Mouse (Mus musculus) liver, embryonic 16.5 days (tissue): ENCODE measurements around the gene Olfr1383. TPM values are rescaled to one million over a fixed set of nuclear protein-coding genes. Genes with fewer than 3 reads are reported as not detected.
"Not testable (repeated sequence)": the region's sequence is repeated elsewhere in the genome, so short reads cannot be mapped to it uniquely, and the experiment has no call there.

Experiments
- ATAC-seq: fragments of 200-750 bp; cut with Nextera tagmentation; 2 replicates; pipeline ENCODE4 v1.8.0; 2017; ENCODE audit warnings: low read depth, mild to moderate bottlenecking, moderate number of reproducible peaks, moderate library complexity
- H3K27ac ChIP-seq: fragments of 300-500 bp; sonication (generic); 2 replicates; pipeline ENCODE4 v1.5.1; 2014; ENCODE audit warnings: mild to moderate bottlenecking, low read length
- H3K27me3 ChIP-seq: fragments of 300-500 bp; sonication (generic); 2 replicates; pipeline ENCODE4 v1.6.1; 2014; ENCODE audit warnings: low read depth, low read length, mixed read lengths; ENCODE audit not compliant: control insufficient read depth, insufficient read depth
- H3K36me3 ChIP-seq: fragments of 300-500 bp; sonication (generic); 2 replicates; pipeline ENCODE4 v1.6.1; 2014; ENCODE audit warnings: mild to moderate bottlenecking; ENCODE audit not compliant: control insufficient read depth, insufficient read depth
- H3K4me1 ChIP-seq: fragments of 300-500 bp; sonication (generic); 2 replicates; pipeline ENCODE4 v1.6.1; 2014; ENCODE audit warnings: low read depth, low read length, mixed read lengths; ENCODE audit not compliant: control insufficient read depth
- H3K4me2 ChIP-seq: fragments of 300-500 bp; sonication (generic); 2 replicates; pipeline ENCODE4 v1.6.1; 2014; ENCODE audit warnings: low read depth, low read length, mixed read lengths
- H3K4me3 ChIP-seq: fragments of 300-500 bp; sonication (generic); 2 replicates; pipeline ENCODE4 v1.5.1; 2014; ENCODE audit warnings: low read depth, mild to moderate bottlenecking, low read length
- H3K9ac ChIP-seq: fragments of 300-500 bp; sonication (generic); 2 replicates; pipeline ENCODE4 v1.6.1; 2014; ENCODE audit warnings: low read depth, low read length
- H3K9me3 ChIP-seq: fragments of 300-500 bp; sonication (generic); replicated peaks from 2 replicates; pipeline ENCODE4 v1.6.1; 2016; ENCODE audit warnings: low read length; ENCODE audit not compliant: control insufficient read depth
- whole genome bisulfite sequencing: fragments of 180-500 bp; shearing (Covaris S2); extraction: QIAGEN DNeasy Blood & Tissue Kit; methylation state at CpG from one replicate; pipeline ENCODE4 v1.1.7; 2014; ENCODE audit not compliant: insufficient replicate concordance; 5-methylcytosine and 5-hydroxymethylcytosine counted together
- polyA plus RNA-seq: library from polyadenylated mRNA; unstranded; fragments of >200 nt; fragmentation: Nextera tagmentation; extraction: Ambion mirVana; gene quantifications from 2 replicates; pipeline ENCODE4 v1.2.1, GENCODE M21; 2015

Olfr1383 gene
- polyA plus RNA-seq, 1 experiment from 2014 or later, result not detected

DNA sequence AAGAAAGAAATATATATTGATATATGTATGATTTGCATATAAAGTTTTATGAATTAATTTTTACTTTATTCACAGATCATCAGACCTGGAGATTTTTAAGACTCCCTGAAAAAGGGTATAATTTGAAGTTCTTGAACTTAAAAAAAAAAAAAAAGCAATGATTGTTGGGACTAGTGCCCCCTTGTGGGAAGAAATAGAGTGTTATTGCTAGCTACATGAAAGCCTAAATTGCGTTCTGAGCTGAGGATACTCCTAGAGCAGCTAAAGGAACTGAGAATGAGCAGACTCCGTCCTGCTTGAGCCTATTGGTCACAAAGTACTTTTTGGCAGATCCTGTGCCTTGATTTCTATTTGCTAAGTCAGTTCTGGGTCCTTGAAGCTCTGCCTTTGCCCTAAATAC, 55.6 kb downstream of the Olfr1383 start:
- ATAC-seq, H3K4me2 ChIP-seq, H3K4me1 ChIP-seq, H3K27me3 ChIP-seq, H3K27ac ChIP-seq, H3K9me3 ChIP-seq, H3K4me3 ChIP-seq, H3K9ac ChIP-seq, H3K36me3 ChIP-seq: not testable (repeated sequence)
- WGBS, result 20% methylated on average over 2 of the region's 2 CpGs

Other genes starting within 250 kb of the Olfr1383 start
- 0.06 TPM in 1 of 2 replicates, not detected in the other for gene Olfr1393, start 241.3 kb upstream of the Olfr1383 start, polyA plus RNA-seq
- not detected in 2 replicates for gene Olfr1392, start 234.4 kb upstream of the Olfr1383 start, polyA plus RNA-seq
- not detected in 2 replicates for gene Olfr10, start 214.9 kb upstream of the Olfr1383 start, polyA plus RNA-seq
- gene Olfr1391, start 196.9 kb upstream of the Olfr1383 start, polyA plus RNA-seq, result not detected in 2 replicates
- not detected in 2 replicates for gene Olfr1390, start 184.5 kb upstream of the Olfr1383 start, polyA plus RNA-seq
- not detected in 2 replicates for gene Olfr1389, start 96.6 kb upstream of the Olfr1383 start, polyA plus RNA-seq
- 0.02 TPM in 1 of 2 replicates, not detected in the other for gene Olfr1388, start 83.0 kb upstream of the Olfr1383 start, polyA plus RNA-seq
- not detected in 2 replicates for gene Olfr1387, start 64.3 kb upstream of the Olfr1383 start, polyA plus RNA-seq
- not detected in 2 replicates for gene Olfr1386, start 54.6 kb upstream of the Olfr1383 start, polyA plus RNA-seq
- gene Olfr1385, start 30.6 kb upstream of the Olfr1383 start, polyA plus RNA-seq, result not detected in 2 replicates
- gene Olfr1384, start 12.9 kb upstream of the Olfr1383 start, polyA plus RNA-seq, result not detected in 2 replicates
- gene Olfr1382, start 8.6 kb downstream of the Olfr1383 start, polyA plus RNA-seq, result not detected in 2 replicates
- not detected in 2 replicates for gene Olfr1381, start 23.8 kb downstream of the Olfr1383 start, polyA plus RNA-seq
- not detected in 2 replicates for gene Olfr1380, start 37.2 kb downstream of the Olfr1383 start, polyA plus RNA-seq
- gene Flt4, start 89.6 kb downstream of the Olfr1383 start, polyA plus RNA-seq, result 3.2 and 3.9 TPM in 2 replicates
- not detected in 2 replicates for gene Scgb3a1, start 144.0 kb downstream of the Olfr1383 start, polyA plus RNA-seq
- gene Cnot6, start 193.1 kb downstream of the Olfr1383 start, polyA plus RNA-seq, result 14.2 and 15.4 TPM in 2 replicates